Mouse (Mus musculus): ENCODE measurements around the gene Asb7.

Gene Asb7

DNA sequence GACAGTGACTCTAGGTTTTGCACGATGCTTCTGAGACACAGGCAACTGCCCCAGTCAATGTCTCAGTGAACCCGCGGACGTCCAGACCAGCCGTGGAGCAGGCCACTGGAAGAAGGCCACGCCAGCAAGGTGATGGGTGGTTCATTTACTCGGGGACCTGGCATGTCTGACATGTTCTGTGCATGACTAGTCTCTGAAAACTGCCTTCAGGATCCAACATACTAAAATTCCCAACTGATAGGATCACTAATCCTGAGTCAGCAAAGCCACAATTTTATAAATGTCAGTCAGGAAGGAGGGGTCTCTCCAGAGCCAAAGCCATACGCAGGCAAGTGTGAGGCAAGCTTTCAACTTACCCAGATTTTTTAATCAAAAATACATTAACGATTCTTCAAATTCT is 35.8 kb downstream of the Asb7 start:
- DNase-seq (ENCODE audit: low spot score in 2 of 2), result no peak

- no peak for DNase-seq (ENCODE audit: low spot score in 2 of 2)
Observed at GRCm38 (mm10) chr7:66652216-66652615, 37.2 kb downstream of the Asb7 start.

GRCm38 (mm10) chr7:66650883-66651282 is 38.5 kb downstream of the Asb7 start:
- no peak for DNase-seq (ENCODE audit: low spot score in 2 of 2)

DNA sequence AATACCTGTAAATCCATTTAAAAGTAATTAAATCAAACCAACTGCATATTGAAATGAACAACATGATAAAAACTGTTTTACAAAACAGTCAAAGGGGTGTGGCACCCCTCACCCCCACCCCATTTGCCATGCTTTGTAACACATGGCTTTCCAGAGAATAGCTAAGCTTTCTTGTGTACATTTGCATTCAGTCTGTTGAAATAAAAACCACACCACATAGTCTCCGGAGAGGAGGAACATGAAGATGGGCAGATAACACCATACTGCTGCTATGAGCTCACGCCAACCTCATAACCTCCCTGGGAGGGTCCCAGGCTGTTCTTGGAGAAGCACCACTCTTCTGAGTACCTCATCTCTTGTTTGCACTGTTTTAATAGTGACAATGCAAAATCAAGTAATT is 40.2 kb downstream of the Asb7 start:
- DNase-seq (ENCODE audit: low spot score in 2 of 2), result no peak

DNA sequence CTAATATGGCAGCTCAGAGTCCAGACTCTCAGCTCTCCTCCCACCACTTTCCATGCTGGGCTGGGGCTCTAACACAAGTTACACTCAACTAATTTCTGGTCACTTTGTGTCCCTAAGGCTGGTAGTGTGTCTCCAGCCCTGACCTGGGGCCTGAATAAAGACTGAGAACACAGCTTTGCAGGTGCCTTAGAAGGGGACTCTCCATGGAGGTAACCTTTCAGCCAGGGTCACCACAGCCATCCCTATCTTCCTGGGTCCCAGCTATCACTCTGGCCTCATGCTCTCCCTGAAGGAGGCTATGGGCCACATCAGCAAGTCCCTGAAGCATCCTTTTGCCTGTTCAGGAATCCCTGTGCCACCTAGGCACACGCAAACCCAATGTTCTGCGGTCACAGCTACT is 43.7 kb downstream of the Asb7 start:
- DNase-seq (ENCODE audit: low spot score in 2 of 2), result no peak

- no peak for DNase-seq (ENCODE audit: low spot score in 2 of 2)
Observed at GRCm38 (mm10) chr7:66633351-66633750, 56.0 kb downstream of the Asb7 start.

- no peak for DNase-seq (ENCODE audit: low spot score in 2 of 2)
Observed at GRCm38 (mm10) chr7:66630154-66630800, 59.1 kb downstream of the Asb7 start.

GRCm38 (mm10) chr7:66629419-66629818 is 60.0 kb downstream of the Asb7 start:
- DNase-seq (ENCODE audit: low spot score in 2 of 2), result no peak

GRCm38 (mm10) chr7:66623436-66623835 is 66.0 kb downstream of the Asb7 start:
- no peak for DNase-seq (ENCODE audit: low spot score in 2 of 2)

DNA sequence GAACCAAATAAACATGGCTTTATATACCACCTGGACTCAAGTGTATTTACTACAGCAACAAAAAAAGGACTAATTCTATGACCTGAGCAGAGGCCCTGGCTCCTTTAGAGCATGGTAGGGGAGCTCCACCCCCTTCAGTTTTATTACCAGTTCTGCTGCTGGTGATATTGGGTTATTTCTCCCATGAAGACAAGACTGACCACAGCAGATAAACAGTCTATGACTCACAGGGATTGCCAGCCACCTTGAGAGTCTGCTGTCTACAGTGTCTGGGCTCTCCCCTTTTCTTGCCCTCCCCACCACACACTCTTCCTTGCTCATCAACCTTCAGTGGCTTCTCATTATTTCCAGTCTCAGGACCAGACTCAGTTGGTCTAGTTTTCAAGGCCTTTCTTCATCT is 87.5 kb downstream of the Asb7 start:
- no peak for DNase-seq (ENCODE audit: low spot score in 2 of 2)

GRCm38 (mm10) chr7:66600622-66601610 is 88.5 kb downstream of the Asb7 start:
- no peak for DNase-seq (ENCODE audit: low spot score in 2 of 2)

GRCm38 (mm10) chr7:66600126-66600525 is 89.3 kb downstream of the Asb7 start:
- DNase-seq (ENCODE audit: low spot score in 2 of 2), result no peak

GRCm38 (mm10) chr7:66597900-66598299 is 91.5 kb downstream of the Asb7 start:
- DNase-seq (ENCODE audit: low spot score in 2 of 2), result no peak

Data from spleen, postnatal 4 days (tissue).